Mouse (Mus musculus) gastrocnemius, postnatal 25 days (tissue): Measurements from ENCODE around the gene Rad9b. TPM values are rescaled to one million over a fixed set of nuclear protein-coding genes. Genes with fewer than 3 reads are reported as not detected.

ENCODE experiments used
- DNase-seq: peaks from one replicate; pipeline ENCODE4 v3.0.0; 2022
- total RNA-seq, 2 experiments: library from RNA; stranded (reverse); gene quantifications; 1 replicate in 1 of 2; 2 replicates in 1 of 2; pipeline ENCODE4 v1.2.3; 2021

The Rad9b gene
- total RNA-seq, 2 experiments from 2014 or later, result 0.23 to 0.35 TPM

DNA sequence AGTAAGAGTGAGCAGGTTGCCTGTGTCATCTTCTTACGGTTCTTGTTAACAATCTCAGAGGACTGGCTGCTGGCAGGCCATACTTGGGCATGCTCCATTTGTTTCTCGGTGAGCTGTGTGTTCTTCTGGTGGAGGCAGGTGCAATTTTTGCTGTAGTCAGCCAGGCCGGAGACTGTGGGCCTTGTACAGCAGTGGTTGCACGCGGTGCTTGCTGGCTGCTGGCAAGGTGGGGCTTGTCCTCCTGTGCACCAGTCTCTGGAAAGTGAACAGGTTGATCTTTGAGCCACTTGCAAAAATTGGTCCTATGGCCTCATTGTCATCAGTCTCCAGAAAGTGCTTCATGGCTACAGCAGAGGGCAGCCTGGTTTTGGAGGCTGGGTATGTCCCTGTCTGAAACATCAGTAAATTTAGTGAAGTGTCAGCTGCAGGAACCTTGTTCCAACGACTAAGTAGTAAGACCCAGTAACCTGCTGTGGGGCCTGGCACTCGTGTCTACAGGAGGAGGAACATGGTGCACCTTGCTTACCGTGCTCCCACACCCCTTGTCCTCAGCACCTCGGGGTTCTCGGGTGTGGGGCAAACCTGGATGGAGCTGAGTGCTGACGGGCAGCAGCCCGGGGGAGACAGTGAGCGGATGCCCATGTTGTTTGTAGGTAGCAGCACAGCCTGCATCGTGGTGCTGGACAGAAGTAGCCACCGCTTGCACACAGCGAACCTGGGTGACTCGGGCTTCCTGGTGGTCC lies 40.9 kb downstream of the Rad9b start:
- DNase-seq, result peak; percentile 38

DNA sequence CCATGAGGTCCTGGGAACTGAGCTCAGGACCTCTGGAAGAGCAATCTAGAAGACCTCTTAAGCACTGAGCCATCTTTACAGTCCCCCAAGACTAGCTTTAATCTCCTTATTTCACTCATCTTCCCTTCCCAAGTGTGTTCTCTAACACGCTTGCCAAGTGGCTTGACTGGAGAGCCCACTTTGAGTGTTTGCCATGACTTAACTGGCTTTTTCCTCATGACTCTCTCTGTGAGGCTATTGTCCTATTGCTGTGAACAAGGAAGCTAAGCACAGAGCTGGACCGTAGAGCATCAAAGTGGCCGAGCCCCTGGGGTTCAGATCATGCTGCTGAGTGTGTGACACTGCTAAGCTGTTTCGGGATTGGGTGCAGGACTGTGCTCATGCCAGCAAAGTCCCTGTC lies 41.7 kb downstream of the Rad9b start:
- DNase-seq, result no peak

DNA sequence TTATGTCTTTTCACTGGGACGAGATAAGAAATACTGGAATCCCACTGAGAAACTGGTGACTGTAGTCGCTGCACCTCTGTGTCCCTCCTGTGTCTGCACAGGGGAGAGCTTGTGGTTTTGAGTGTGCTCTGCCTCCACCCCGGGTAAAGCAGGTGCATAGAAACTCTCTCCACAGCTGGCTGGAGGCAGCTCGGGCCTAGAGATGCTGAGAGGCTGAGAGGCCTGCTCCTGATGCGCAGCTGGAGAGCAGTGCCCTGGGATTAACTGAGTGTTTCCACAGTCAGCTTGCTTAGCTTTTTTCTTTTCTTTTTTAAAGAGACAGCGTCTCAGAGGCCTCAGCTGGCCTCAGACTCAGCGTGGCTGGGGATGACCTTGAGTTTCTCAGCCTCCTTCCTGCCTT lies 42.3 kb downstream of the Rad9b start:
- no peak for DNase-seq

DNA sequence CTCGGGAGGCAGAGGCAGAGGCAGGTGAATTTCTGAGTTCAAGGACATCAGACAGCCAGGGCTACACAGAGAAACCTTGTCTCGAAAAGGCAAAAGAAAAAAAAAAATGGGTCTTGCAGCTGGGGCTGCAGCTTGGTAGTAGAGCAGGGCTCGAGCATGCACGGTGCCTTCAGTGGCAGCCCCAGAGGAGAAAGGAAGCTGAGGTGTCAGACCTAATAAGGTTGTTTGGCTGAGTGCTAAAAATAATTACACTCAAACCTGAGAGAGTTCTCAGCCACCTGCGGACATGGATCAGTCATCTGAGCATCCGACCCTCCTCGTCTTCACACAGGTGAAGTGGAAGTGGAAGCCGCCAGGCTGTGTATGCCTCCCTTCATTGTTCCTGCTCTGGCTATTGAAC lies 43.3 kb downstream of the Rad9b start:
- no peak for DNase-seq

DNA sequence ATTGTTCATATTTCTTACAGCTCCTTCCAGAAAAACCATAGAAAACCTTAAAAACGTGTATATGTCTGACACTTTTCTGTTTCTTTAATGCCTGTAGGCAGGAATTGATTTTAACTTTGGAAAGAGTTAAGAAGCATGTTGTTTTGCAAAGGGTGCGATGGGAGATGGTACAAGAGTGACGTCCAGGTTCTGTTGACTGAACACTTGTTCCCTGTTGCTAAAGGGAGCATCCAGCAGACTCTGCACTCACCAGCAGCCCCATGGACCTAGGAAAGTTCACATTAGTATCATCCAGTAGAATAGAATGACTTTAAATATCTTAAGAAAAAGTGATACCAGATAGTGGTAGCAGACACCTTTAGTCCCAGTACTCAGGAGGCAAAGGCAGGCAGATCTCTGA lies 47.5 kb downstream of the Rad9b start:
- no peak for DNase-seq

DNA sequence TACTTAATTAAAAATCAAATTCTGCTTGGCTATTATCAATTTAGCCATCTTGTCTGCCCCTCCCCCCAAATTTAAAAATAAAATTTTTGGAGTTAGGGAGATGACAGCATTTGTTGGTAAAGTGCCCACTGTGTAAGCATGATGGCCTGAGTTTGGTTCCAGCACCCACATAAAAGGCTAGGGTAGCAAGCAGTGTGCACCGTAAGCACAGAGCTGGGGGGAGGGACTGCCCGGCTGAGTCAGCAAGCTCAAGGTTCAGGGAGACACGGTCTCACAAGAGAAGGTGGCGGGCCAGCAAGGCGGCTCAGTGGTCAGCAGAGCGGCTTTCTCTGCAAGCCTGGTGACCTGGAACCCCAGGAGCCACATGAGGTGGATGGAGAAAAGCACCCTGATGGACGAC lies 48.6 kb downstream of the Rad9b start:
- DNase-seq, result no peak

DNA sequence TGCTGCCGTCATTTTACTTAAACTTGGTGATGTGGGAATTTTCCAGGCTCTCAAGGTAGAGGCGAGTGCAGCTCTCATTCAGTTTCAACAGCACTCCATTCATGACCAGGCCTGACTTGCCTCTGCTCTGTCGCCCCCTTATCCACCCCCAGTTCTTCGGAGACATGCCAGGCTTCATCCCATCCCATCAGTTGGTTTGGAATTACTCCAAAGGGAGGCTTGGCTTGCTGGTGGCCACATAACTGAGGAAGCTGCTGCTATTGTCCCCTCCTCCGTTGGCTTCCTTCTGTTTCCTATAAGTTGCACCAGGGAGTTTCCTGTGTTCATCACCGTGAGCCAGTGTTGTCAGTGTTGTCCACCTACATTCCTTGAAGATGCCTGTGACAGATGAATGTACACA lies 49.5 kb downstream of the Rad9b start:
- no peak for DNase-seq

DNA sequence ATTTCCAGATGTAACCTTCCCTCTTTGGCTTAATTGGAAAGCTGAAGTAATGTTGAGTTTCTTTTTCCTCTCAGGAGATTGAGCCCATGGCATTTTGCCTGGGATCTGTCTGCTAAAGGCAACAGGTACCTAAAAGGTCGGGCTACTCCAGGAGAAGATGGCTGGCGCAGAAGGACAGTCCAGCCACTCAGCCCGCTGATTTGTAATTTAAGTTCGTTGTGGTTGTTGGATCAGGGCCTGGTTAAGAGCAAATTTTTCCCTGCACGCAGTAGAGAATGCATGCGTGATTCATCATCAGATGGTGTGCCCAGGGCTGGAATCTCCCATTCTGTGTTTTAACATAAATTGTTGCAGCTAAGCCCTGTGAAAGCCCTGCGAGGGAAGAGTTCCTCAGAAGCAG lies 50.1 kb downstream of the Rad9b start:
- DNase-seq, result no peak

DNA sequence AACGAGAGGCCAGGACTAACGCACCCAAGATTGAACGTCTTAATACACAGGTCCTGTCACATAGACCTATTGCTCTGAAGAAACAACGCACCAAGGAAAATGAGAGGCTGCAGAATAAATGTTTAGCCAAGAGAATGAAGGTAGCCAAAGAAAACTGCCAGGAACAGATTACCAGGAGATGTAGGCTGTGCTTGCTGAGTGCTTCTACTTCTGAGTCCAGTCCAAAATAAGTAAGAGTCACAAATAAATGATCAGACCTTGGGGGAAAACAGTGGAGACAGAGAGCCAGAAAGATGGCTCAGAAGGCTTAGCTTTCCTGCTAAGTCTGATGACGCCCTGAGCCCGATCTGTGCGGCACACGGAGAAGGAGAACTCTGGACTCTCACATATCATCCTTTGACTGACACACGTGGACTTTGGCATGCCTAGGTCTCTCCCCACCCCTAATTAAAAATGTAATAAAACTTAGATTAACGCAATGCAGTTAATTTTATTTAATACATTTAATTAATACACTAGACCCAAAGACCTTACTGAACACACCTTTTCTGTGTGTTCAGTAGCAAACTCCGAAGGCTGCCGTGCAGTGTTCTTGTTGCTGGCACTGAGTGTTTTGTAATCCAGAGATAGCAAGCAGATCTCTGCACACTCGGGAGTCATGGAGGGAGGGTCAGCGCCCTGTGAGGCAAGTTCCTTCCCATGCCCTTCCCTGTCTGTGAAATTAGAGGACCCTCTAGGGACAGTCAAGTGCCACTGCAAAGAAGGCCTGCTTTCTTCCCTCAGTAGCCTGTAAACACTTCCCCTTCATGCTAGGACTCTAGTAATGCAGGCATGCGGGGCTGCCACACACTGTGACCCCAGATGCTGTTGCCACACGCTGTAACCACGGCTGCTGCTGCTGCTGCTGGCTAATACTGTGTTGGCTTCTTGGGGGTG lies 51.0 kb downstream of the Rad9b start:
- no peak for DNase-seq

DNA sequence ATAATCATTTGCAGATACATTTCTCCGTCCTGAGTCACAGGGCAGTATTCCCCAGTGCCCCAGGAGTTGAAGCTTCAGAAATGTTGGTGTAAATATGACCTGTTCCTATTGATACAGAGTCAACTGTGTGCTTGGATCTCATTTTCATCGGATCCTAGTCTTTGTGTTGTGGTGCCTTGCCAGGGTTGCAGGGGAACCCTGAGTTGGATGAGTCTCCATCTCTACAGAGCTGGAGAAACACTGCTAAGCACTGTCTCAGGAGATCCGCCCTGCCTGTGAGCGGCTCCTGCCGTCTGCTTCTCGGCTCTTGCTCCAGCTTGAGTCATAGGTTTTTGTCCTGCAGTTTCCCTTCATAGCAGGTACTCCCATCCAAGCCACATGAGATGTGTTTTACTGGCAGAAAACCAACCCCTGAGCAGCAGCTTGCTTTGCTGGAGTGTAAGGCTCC lies 53.9 kb downstream of the Rad9b start:
- DNase-seq, result no peak

DNA sequence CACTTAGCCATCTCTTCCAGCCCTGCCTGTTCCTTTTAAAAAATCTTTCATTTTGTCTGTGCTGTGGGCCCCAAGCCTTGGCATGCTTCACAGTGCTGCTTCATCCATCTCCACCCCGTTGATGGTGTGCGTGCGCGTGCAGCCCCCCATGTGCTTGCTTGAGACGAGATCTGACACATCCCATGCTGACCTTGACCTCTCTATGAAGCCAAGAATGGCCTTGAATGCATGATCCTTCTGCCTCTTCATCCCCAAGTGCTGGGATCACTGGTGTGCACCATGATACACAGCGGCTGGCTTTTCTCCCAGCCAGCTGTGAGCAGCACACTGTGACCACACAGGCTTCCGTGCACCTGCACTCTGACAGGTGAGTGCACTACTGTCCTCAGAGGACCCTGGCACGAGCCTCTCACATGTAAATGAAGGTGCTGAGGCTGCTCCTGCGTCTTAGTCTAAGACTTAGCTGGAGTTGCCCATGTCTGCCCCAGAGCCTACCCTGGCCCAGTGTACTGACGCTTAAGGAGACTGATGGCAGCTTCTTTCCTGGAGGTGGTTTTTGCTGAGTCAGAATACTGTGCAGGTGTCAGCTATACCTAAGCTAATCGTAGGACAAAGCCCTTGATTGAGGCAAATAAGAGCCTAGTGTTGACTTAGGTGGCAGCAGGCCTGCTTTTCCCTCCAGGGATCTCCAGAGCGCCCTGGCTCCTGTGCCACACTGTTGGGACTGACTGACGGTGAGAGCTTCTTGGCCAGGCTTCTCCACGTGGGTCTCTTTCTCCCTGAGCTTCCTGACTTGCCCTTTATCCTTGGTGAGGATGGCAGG lies 58.7 kb downstream of the Rad9b start:
- no peak for DNase-seq

DNA sequence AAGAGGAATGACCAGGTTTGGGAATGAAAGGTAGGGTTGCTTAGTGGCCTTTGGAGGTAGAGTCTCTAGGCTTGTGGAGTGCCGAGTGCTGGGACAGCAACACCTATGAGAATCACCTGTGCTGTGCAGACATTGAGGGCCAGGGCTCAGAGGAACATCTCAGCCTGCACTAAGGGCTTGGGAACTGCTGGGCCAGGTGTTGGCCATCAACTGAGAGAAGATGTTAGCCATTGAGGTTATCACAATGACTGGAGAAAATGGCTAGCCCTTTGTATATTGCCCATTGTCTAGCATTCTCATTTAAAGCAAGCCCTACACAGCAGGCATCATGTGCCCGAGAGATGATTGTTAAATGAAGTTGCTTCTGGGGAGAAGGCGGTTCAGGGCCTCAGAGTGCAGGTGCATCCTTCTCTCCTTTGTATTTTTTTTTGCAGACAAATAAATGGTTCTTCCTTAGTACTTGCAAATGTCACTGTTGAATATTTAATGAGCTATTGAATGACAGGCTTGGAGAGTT lies 59.8 kb downstream of the Rad9b start:
- no peak for DNase-seq

DNA sequence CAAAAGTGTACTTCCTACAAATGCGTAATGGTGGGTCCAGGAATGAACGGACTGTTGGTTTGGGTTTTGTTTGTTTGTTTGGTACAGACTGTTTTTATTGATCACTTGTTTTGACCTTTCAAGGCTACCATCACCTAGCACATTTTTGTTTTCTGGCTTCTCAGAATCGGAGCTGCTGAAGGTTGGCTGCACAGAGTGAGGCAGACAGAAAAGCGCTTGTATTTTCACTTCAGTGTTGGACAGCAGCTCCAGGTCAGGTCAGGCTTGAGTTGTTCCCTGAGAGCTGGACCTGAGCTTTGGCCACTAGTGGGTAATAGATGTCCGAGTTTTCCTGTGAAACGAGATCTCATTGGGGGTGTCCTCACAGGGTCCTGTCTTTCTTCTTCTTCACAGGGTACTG lies 60.9 kb downstream of the Rad9b start:
- DNase-seq, result no peak

DNA sequence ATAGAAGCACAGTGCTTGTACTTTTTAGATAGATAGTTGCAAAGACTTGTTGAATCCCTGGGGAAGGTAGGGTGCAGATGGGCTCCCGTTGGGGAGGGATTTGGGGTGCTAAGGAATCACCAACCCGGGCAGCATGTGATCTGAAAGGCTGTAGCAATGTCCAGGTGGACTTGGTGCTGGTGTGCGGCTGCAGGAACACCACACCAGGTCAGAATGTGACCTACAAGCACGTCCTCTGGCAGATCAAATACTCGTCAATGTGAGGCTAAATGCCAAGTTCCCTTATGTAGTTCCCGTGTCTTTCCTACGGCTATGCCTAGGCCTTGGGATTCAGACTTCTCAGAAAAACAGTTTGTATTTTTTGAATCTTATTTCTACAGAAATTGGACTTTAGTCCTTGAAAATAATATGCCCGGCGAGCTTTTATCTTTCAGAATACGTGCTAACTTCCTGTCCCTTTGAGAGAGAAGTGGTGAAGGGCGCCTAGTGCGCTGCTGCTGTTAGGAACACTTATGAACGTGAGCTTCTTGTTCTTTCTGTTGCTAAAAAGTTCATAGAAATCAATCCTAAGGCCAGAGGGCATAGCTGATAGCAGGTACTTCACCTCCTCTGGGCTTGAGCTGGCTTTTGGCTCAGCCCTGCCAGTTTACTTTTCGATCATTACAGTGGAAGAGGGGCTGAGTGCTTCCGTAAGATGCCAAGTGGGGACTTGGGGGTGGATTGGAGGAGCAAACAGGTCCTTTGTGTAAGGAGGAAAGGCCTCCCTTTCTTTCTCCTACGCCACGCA lies 62.3 kb downstream of the Rad9b start:
- DNase-seq, result no peak

DNA sequence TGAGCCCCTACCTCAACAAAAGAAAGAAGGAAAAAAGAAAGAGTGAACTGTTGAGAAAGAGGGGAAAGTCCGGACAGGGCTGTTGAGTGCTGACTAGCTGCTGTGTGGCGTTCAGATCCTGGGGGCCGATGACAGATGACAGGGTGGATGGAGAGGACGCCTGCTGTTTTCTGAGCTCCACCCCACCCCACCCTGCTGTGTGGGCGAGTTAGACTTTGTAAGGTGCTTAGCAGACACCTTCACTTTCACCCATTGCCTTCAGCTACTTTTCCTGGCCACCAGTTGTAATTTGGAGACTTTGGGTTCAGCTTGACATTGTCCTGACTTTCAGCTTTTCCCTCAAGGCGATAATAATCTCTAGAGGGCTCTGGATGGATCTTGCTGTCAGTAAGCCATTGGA lies 62.9 kb downstream of the Rad9b start:
- no peak for DNase-seq

DNA sequence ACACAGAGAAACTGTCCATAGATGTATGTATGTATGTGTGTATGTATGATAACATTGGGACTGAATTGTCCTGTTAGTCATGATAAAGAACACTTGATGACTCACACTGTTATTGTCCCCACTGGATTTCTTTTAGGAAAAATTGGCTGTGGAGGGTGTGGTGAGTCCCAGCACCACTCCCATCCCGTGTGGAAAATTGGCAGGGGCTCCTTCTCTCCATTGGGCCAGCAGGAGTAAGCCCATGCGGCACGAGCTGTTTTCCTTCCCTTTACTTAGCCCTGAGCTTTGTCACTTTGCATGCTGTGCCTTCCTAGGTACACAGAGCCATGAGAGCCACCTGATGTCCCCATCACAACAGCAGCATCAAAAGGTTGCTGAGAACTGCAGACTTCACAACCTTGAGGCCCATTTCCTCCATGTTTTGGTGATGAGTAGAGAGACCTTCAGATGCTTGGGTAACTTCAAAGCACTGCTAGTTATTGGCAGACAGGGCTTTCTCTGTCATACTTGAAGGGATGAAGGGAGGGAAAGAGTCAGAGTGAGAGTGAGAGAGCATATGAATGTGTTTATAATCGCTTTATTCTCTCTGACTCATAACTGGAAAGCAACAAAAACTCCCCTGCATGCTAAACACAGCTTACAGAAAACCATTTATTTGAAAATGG lies 65.8 kb downstream of the Rad9b start:
- peak; percentile 47 for DNase-seq

DNA sequence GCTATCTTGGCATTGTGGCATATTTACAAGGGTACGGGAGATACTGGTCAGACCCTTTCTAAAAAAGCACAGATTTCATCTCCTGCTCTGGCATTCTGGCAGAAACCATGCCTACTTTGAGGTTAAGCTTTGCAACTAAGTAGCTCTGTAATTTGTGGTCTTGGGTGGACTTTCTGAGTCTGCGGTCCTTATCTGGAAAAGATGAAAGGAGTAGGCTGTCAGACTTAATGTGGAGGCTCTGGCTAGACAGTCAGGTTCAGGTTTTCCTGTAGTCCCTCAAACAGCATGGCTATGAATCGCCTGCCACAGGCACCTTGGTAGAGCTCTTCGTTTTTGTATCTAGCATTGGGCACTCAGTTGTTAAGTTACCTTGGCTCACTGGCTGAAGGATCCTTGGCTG lies 67.0 kb downstream of the Rad9b start:
- DNase-seq, result no peak

DNA sequence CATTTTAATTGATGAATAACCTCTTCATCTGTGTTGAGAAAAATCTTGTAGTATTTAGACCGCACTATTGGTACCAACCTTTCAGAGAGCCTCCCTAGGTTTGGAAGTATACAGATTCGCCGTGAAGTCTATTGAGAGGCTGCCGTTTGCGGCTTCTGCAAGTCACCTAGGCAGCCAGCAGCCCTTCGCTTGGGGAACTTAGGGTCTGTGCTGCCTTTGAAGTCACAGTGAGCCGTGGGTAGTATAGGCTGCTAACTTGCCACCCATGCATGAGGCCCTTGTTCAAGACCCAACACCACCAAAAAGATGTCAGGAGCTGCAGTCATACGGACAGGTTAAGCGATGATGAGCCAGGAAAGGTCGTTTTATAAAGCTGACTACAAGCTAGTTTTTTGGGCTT lies 67.8 kb downstream of the Rad9b start:
- DNase-seq, result no peak

DNA sequence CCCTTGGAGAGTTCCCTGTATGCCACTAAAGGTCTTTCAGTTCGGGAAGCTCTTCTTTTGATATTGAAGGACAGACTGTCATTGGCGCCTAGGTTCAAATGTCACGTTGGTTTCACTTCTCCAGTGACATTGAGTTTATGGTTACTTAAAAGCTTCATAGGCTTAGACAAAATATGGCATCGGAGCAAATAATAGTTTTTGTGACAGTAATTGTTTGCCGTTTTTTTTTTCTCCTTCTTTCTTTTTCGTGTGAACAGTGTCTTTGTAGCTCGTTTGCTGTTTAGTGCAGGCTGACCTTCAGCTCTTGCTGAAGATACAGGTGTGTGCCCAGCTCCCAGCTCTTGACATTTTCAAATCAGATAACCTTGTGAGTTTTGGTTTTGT lies 68.3 kb downstream of the Rad9b start:
- no peak for DNase-seq

DNA sequence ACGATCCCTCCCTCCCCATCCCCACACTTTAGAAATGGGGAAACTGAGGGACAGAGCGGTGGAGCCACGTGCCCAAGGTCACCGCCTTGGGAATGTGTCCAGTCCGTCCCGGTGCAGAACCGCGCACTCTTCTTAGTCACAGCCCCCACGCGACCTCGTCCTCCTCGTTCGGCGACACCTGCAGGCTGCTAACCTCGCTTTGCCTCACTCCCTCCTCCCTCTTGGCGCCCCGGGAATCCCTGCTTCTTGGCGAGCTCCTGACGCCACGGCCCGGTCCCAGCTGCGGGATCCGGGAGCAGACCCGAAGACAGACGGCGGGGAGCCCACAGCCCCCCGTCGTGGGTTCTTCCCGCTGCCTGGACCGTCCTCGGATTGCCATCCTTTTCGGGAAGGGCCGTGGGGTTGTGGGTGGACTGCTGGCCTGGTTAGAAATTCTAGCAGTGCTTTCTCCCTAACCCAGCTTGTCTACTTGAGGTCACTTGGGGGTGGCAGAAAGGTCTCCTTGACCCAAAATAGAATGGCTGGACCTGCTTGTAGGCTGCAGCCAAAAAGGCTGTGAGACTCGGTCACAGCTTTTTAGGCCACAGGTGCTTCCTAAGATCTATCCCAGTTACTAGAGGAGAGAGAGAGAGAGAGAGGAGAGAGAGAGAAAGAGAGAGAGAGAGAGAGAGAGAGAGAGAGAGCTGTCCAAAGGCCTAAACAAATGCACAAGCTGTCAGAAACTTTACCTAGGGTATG lies 68.8 kb downstream of the Rad9b start:
- peak; percentile 63 for DNase-seq
